Mouse (Mus musculus) heart, embryonic 14.5 days (tissue): ENCODE data around the gene Ptpro. TPM values are rescaled to one million over a fixed set of nuclear protein-coding genes. Genes with fewer than 3 reads are reported as not detected.
A peak's percentile ranks its signal among the peaks of the same experiment; 100 is the strongest.
"Not testable (repeated sequence)": the region's sequence is repeated elsewhere in the genome, so short reads cannot be mapped to it uniquely, and the experiment has no call there.

Experiments used
- ATAC-seq: fragments of 200-750 bp; cut with Nextera tagmentation; 2 replicates; pipeline ENCODE4 v1.8.0; 2017; ENCODE audit warnings: low read depth, moderate TSS enrichment; ENCODE audit not compliant: insufficient number of reproducible peaks, insufficient read depth, low FRiP score
- H3K27ac ChIP-seq, 2 experiments: fragments of 200-500 bp in 1 of 2; fragments of 300-500 bp in 1 of 2; sonication (generic) in 1 of 2; replicated peaks in 1 of 2; 2 replicates each; pipeline ENCODE4 v1.5.1; 2012 to 2014; ENCODE audit warnings: low read depth in 2 of 2, low read length in 2 of 2, control low read depth in 1 of 2, mild to moderate bottlenecking in 1 of 2, mixed read lengths in 1 of 2; ENCODE audit not compliant: control insufficient read depth in 1 of 2, insufficient read depth in 1 of 2
- H3K27me3 ChIP-seq: fragments of 300-500 bp; sonication (generic); 2 replicates; pipeline ENCODE4 v1.6.1; 2014; ENCODE audit warnings: mild to moderate bottlenecking, low read length, control low read depth; ENCODE audit not compliant: control insufficient read depth, insufficient read depth
- H3K36me3 ChIP-seq: fragments of 300-500 bp; sonication (generic); 2 replicates; pipeline ENCODE4 v1.6.1; 2014; ENCODE audit warnings: mild to moderate bottlenecking, control low read depth, low read length, mixed read lengths; ENCODE audit not compliant: control insufficient read depth, insufficient read depth
- H3K4me1 ChIP-seq, 2 experiments: fragments of 200-500 bp in 1 of 2; fragments of 300-500 bp in 1 of 2; sonication (generic) in 1 of 2; 2 replicates each; pipeline ENCODE4 v1.6.1; 2012 to 2014; ENCODE audit warnings: low read length in 2 of 2, control low read depth in 1 of 2, mixed read lengths in 1 of 2; ENCODE audit not compliant: control insufficient read depth in 2 of 2, insufficient read depth in 2 of 2
- H3K4me2 ChIP-seq: fragments of 300-500 bp; sonication (generic); 2 replicates; pipeline ENCODE4 v1.6.1; 2014; ENCODE audit warnings: mild to moderate bottlenecking, low read length
- H3K4me3 ChIP-seq, 2 experiments: fragments of 200-500 bp in 1 of 2; fragments of 300-500 bp in 1 of 2; sonication (generic) in 1 of 2; 2 replicates each; pipeline ENCODE4 v1.5.1; 2012 to 2014; ENCODE audit warnings: low read length in 2 of 2, mild to moderate bottlenecking in 2 of 2, control low read depth in 1 of 2, low read depth in 1 of 2, moderate library complexity in 1 of 2; ENCODE audit not compliant: control insufficient read depth in 1 of 2, insufficient read depth in 1 of 2
- H3K9ac ChIP-seq: fragments of 300-500 bp; sonication (generic); 2 replicates; pipeline ENCODE4 v1.6.1; 2014; ENCODE audit warnings: mild to moderate bottlenecking, low read length
- H3K9me3 ChIP-seq: fragments of 300-500 bp; sonication (generic); 2 replicates; pipeline ENCODE4 v1.6.1; 2016; ENCODE audit warnings: low read length, control low read depth; ENCODE audit not compliant: control insufficient read depth
- WGBS: fragments of 180-500 bp; shearing (Covaris S2); extraction: QIAGEN DNeasy Blood & Tissue Kit; methylation state at CpG from one replicate; pipeline ENCODE4 v1.1.7; 2014; 5-methylcytosine and 5-hydroxymethylcytosine counted together
- polyA plus RNA-seq: library from polyadenylated mRNA; unstranded; fragments of >200 nt; fragmentation: Nextera tagmentation; extraction: Ambion mirVana; gene quantifications from 2 replicates; pipeline ENCODE4 v1.2.1, GENCODE M21; 2014

Gene Ptpro
- polyA plus RNA-seq, 1 experiment from 2014 or later = 4.1 TPM

DNA sequence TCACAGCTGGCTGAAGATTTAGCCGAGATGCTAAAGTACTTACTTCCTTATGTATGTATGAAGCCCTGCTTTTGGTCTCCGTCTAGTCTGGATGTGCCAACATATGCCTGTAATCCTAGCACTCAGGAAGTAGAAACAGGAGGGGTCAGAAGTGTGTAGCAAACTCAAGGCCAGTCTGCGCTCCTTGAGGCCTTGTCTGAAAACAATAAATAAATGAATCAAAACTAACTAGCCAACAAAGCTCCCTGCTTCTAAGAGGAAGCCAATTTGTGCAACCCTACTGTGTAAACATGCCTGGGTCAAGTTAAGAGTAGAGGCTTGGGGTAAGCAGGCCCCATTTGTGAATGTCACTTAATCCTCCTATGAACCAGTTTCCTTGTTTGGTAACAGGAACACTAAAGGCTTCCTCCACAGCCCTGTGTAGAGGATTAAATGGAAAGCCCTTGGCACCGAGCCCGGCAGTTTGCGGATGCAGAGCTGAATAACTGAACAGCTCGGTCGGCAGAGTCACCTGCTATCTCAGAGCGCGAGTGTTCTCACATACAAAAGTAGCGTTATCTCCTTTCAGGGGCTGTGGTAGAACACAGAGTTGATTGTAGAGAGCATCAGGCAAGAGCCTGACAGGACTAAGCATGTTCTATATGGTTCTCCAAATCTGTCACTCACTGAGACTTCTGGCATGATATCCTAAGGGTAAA lies 218.9 kb downstream of the Ptpro start:
- ATAC-seq = peak; percentile 91
- WGBS = 8% methylated on average over 11 of the region's 11 CpGs
- H3K9me3 ChIP-seq = peaks cover 7% of the 10 kb centered on the region
- H3K27me3 ChIP-seq = no peaks in the 10 kb centered on the region
- 0 out of 2 replicates have a peak, but pooled peaks cover under 1% of the 10 kb centered on the region for H3K36me3 ChIP-seq
- H3K4me2 ChIP-seq = no peak overlapping the region; the same call in 1 of the 2 replicates
- no peak overlapping the region for H3K4me3 ChIP-seq
- no peak overlapping the region for H3K9ac ChIP-seq
- peak overlapping the region; percentile 83 to 98 for H3K27ac ChIP-seq
- H3K4me1 ChIP-seq = peaks cover 15 to 24% of the 10 kb centered on the region in 2 experiments

DNA sequence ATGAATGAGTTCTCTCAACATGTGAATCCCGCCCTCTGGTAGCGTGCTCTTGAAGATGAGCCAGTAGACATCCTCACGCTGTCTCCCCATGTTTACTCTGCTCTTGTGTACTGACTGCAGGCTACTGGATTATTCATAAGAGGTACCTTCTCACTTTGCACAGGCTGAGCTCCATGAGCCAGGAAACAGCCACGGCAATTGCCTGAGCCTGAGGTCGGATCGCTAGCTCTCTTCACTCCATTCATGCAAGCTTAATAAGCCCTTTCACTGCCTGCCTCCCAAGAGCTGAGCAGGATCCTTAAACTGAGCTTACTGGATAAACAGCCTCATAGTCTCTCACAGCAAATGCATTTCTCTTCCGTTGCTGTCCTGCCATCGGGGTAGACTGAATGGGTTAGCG lies 220.0 kb downstream of the Ptpro start:
- H3K27me3 ChIP-seq = no peaks in the 10 kb centered on the region
- peaks cover 15% of the 10 kb centered on the region for H3K9me3 ChIP-seq
- no peak overlapping the region for H3K4me3 ChIP-seq
- no peak for ATAC-seq
- H3K9ac ChIP-seq = no peak overlapping the region
- no peak overlapping the region for H3K4me2 ChIP-seq
- peaks cover 12 to 22% of the 10 kb centered on the region in 2 experiments for H3K4me1 ChIP-seq
- H3K27ac ChIP-seq = peak overlapping the region in 1 of 2 experiments; percentile 83; a peak in 2 of 4 replicates
- H3K36me3 ChIP-seq = peaks cover 9% of the 10 kb centered on the region; the same call in 1 of the 2 replicates
- WGBS = 89% methylated on average over 9 of the region's 9 CpGs

DNA sequence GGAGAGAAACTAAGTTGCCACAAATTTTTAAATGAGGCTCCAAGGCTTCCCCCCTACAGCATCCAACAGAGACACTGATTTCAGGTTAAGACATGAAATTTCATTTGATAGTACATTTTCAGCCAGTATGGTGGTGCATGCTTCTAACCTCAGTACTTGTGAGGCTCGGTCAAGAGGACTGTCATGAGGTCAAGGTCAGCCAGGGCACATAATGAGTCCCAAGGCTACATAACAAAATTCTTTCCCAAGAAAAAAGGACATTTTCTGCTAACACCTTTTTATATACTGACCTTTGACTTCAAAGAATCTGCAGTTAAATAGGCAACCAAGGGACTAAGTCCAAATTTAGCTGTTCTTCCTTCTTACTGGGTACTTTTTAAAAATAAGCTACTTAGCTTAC lies 221.3 kb downstream of the Ptpro start:
- no peak overlapping the region for H3K4me2 ChIP-seq
- no peak overlapping the region for H3K4me3 ChIP-seq
- no peak overlapping the region for H3K27ac ChIP-seq
- H3K36me3 ChIP-seq = peaks cover 12% of the 10 kb centered on the region; the same call in 1 of the 2 replicates
- H3K27me3 ChIP-seq = no peaks in the 10 kb centered on the region
- WGBS = 82% methylated on average over 1 of the region's 1 CpGs
- no peak overlapping the region for H3K9ac ChIP-seq
- H3K9me3 ChIP-seq = peaks cover 15% of the 10 kb centered on the region
- ATAC-seq = no peak
- H3K4me1 ChIP-seq = peaks cover 10 to 17% of the 10 kb centered on the region in 2 experiments

DNA sequence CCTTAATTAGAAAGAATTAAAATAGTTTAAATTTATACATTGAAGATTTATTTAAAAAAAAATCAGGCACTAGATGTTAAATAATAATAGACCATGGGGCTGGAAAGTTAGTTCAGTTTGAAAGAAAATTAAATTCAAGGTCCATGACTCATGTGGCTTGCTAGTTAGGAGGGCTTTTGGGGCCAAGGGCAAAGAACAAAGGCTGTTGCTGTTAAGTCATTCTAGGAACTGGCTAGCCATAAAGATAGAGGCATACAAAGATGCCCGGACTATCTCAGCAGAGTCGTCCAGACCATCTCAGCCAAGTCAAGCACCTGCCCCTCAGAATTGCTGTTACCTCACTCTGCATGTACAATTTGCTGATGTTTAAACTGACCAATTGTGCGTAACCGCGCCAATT lies 223.6 kb downstream of the Ptpro start:
- WGBS = 92% methylated on average over 5 of the region's 5 CpGs
- H3K27ac ChIP-seq, H3K27me3 ChIP-seq, H3K4me2 ChIP-seq, H3K4me1 ChIP-seq, ATAC-seq, H3K4me3 ChIP-seq, H3K9ac ChIP-seq: not testable (repeated sequence)
- Histone ChIP-seq H3K9me3 (peaks cover 12% of the 10 kb centered on the region), H3K36me3 (peaks cover 25% of the 10 kb centered on the region)

DNA sequence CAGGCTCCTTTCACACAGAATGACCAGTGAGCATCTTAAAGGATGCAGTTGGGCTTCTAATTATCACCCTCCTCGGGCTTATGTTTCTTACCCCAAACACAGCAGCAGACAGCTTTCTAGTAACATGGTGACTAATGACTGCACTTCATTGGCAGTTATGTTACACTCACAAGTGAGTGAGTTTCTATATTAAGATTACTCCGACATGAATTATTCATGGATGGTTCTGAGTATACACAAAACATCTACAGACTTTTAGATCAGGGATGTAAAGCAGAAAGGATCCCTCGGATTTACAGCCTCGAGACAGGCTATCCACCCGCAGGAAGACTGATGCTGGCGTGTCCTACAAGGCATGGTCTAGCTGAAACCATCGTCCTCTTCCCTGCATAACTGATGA lies 230.8 kb downstream of the Ptpro start:
- H3K36me3 ChIP-seq = peaks cover 26% of the 10 kb centered on the region
- WGBS = 75% methylated on average over 7 of the region's 7 CpGs
- no peak overlapping the region for H3K27ac ChIP-seq
- no peak overlapping the region for H3K9ac ChIP-seq
- no peak overlapping the region for H3K4me2 ChIP-seq
- H3K27me3 ChIP-seq = no peaks in the 10 kb centered on the region
- no peak for ATAC-seq
- H3K4me1 ChIP-seq = peaks cover 4 to 8% of the 10 kb centered on the region in 2 experiments; a peak in 2 of 4 replicates
- no peaks in the 10 kb centered on the region for H3K9me3 ChIP-seq
- H3K4me3 ChIP-seq = no peak overlapping the region

DNA sequence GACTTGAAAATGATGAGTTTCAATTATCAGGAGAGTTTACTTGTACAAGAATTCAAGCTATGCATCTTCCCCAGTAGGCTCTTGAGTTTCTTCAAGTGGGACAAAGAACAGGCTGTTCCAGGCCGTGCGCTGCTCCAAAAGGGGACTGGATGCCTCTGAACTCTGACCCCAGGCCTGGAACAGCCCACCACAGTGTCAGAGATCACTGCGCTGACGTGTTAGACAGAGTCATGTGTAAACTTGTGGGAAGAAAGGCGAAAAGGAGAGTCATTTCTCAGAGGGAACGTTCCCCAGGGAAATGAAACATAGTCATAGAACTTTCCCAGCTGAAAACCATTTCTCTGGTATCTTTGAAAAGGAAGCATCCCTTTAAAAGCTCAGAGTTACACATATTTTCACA lies 235.3 kb downstream of the Ptpro start:
- Histone ChIP-seq H3K9ac (no peak overlapping the region), H3K4me1 (peaks cover 4 to 8% of the 10 kb centered on the region in 2 experiments; a peak in 2 of 4 replicates), H3K9me3 (no peaks in the 10 kb centered on the region), H3K36me3 (0 out of 2 replicates have a peak, but pooled peaks cover 4% of the 10 kb centered on the region), H3K4me3 (no peak overlapping the region), H3K27me3 (no peaks in the 10 kb centered on the region), H3K4me2 (no peak overlapping the region), H3K27ac (no peak overlapping the region)
- no peak for ATAC-seq
- 32% methylated on average over 6 of the region's 6 CpGs for WGBS

DNA sequence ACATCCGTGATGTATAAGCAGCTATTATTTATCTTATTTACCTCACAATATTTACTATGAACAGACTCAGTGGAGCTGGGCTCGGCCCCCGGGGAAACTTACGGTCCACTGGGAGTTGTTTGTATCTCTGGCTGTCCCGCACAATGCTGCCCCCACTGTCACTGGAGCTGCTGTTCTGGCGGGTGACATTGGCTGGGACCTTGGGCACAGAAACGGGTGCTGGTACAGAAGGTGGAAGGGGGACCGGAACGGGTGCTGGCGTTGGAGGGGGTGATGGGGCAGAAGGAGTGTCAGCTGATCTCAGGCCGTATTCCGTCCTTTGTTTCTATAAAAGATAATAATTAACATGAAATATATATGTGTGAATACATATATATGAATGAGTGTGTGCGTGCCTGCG lies 238.0 kb downstream of the Ptpro start:
- no peak overlapping the region for H3K4me3 ChIP-seq
- 0 out of 2 replicates have a peak, but pooled peaks cover 4% of the 10 kb centered on the region for H3K36me3 ChIP-seq
- no peak for ATAC-seq
- peaks cover 2 to 4% of the 10 kb centered on the region in 2 experiments; a peak in 2 of 4 replicates for H3K4me1 ChIP-seq
- no peak overlapping the region for H3K27ac ChIP-seq
- no peak overlapping the region for H3K9ac ChIP-seq
- no peak overlapping the region for H3K4me2 ChIP-seq
- 88% methylated on average over 14 of the region's 14 CpGs for WGBS
- H3K27me3 ChIP-seq = no peaks in the 10 kb centered on the region
- no peaks in the 10 kb centered on the region for H3K9me3 ChIP-seq
